Mouse (Mus musculus) layer of hippocampus, adult 8-10 months (tissue): ENCODE measurements around the gene Olfr1404. TPM values are rescaled to one million over a fixed set of nuclear protein-coding genes. Genes with fewer than 3 reads are reported as not detected.
"Not testable (repeated sequence)": the region's sequence is repeated elsewhere in the genome, so short reads cannot be mapped to it uniquely, and the experiment has no call there.

Experiments used
- DNase-seq, 2 experiments: peaks; one replicate each; pipeline ENCODE4 v3.0.0; 2022; ENCODE audit warnings: low spot score in 2 of 2
- total RNA-seq, 4 experiments: library from RNA; stranded (reverse); gene quantifications; 2 replicates each; pipeline ENCODE4 v1.2.4; 2022

Olfr1404 gene
- not detected for total RNA-seq

- DNase-seq: no peak
Observed at GRCm38 (mm10) chr1:173212092-173212491, at the start of gene Olfr1404. TSS of gene Olfr1404 (plus strand) at chr1:173212392.

- DNase-seq: no peak
Observed at GRCm38 (mm10) chr1:173174154-173174842, 37.9 kb upstream of the Olfr1404 start.

DNA sequence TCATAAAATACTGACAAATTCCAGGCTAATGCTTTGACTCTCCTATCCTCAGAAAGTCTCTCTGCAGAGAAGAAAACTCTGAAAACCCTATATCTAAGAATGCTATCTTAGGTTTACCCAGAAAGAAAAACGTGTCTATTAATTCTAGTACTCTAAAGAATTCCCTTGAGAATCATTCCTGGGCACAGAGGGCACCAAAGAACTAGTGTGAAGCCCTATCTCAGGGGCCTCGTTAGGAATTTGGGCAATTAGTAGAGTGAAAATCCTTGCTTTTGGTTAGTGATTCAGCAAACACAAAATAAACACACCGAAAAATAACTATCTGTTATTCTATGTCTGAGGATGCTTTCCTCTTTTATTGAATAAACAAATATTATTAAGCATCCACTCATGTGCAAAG lies 21.7 kb upstream of the Olfr1404 start, which contains the start of gene Olfr1406:
Gene Olfr1406, minus strand, starts transcription at position 101 of the 400 bp plus-strand sequence.
- no peak for DNase-seq

DNA sequence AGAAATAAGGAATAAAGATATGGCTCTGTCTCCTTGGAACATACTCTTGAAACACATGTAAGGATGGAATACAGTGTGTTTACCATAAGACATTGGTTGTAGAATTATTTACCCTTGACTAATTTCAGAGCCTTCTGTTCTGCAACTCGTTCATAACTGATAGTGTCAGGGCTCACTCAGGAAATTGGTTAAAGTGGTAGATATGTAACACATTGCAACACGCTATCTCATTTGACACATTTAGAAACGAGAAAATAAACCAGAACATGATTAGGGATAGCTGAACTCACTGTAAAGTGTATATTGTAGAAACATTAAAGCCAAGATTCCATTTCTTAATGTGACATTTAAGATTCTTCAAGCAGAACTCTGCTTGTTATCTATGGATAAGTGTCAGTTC lies 20.1 kb upstream of the Olfr1404 start:
- DNase-seq: no peak

GRCm38 (mm10) chr1:173196359-173196758 lies 15.8 kb upstream of the Olfr1404 start:
- DNase-seq: no peak

- DNase-seq: no peak
Observed at GRCm38 (mm10) chr1:173197508-173197907, 14.7 kb upstream of the Olfr1404 start, which contains the start of gene Olfr218. TSS of gene Olfr218 (plus strand) at chr1:173197808.

DNA sequence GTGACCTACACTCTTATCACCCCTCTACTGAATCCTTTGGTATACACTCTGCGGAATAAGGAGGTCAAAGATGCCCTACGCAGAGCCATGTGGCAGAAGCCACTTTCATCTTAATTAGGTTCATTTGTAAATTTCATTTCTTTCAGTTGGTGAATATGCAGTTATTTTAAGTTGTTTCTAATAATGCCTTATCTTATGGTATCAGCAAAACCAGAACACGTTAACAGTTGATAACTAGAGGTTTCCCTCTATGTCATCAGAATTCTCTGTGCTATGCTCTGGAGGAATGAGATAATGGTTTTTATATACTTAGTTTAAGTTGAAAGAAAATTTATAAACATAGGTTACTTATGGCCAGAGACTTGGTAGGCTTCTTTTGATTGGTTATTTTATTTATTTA lies 4.3 kb downstream of the Olfr1404 start:
- DNase-seq: no peak

- DNase-seq: no peak
Observed at GRCm38 (mm10) chr1:173227081-173227480, 14.9 kb downstream of the Olfr1404 start, which contains the start of gene Fcer1a. TSS of gene Fcer1a (minus strand) at chr1:173227214.

DNA sequence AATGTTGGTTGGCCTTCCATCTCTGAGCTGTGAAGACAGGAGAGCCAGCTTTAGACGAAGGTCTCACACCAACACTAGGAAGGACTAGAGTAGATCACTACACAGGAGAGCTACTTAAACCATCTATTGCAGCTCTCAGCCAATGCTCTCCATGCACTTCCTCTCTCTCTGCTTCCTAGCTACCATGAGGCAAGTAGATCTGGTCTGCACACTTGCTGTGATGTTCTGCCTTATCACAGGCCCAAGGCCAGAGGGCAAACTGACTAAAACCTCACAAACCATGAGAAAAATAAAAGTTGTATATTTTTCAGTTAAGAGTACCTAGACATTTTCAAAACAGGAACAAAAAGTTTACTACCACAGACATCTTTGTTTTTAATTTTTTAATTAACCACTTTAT lies 24.8 kb downstream of the Olfr1404 start:
- DNase-seq: not testable (repeated sequence)

DNA sequence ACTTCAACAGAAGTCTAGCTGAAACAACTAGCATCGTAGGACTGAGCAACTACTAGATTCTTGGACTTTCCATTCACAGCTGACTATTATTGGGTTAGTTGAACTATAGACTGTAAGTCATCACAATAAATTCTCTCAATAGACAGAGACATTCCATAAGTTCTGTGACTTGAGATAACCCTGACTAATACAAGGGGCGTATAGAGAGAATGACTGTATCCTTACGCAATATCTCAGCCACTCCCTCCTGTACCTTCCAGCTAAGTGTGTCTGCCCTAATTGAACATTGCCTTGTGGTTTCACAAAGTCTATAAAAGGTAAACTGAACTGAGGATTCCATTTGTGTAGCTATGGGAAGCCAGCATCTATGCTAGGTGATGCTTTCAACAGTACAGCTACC lies 37.7 kb downstream of the Olfr1404 start:
- no peak for DNase-seq

DNA sequence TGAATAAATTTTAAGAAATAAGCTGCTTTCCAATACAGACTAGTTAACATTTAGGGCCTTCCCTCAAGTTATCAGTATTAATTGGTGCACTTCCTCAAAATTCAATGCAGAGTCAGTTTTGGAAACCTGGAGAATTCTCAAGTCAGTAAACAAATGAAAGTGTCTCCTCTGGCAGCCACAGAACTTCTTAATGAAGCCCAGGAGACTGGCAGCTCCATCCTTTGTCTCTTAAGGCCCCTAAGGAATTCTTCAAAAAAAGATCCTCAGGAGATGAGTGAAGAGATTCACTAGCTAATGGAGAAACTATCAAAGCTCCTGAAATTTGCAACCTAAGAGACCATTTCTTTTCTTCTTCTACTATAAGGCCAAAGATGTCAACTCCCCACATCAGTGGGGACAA lies 53.5 kb downstream of the Olfr1404 start, which contains the start of gene Olfr418:
Gene Olfr418, plus strand, starts transcription at position 301 of the 400 bp plus-strand sequence.
- DNase-seq: no peak

Other genes with a start within 250 kb of the Olfr1404 start
- not detected for gene Olfr1408, start 75.0 kb upstream of the Olfr1404 start, total RNA-seq
- gene Olfr1406, start 21.8 kb upstream of the Olfr1404 start, total RNA-seq: not detected
- not detected for gene Olfr218, start 14.6 kb upstream of the Olfr1404 start, total RNA-seq
- gene Fcer1a, start 14.8 kb downstream of the Olfr1404 start, total RNA-seq: not detected
- gene Olfr418, start 53.6 kb downstream of the Olfr1404 start, total RNA-seq: not detected
- gene Mptx2, start 65.4 kb downstream of the Olfr1404 start, total RNA-seq: not detected
- gene Ackr1, start 121.4 kb downstream of the Olfr1404 start, total RNA-seq: 10 to 100 TPM; 45.2 to 66.9 (median 51.0) TPM
- 10 to 100 TPM in 1 of 4 experiments, 1 to 10 TPM in 3; 1.8 to 12.4 (median 5.1) TPM for gene Aim2, start 138.5 kb downstream of the Olfr1404 start, total RNA-seq
- gene Cadm3, start 155.3 kb downstream of the Olfr1404 start, total RNA-seq: 100 to 1,000 TPM; 350 to 406 (median 381) TPM